Mouse (Mus musculus) embryonic facial prominence, embryonic 12.5 days (tissue): ENCODE data around the gene 3110070M22Rik. TPM values are rescaled to one million over a fixed set of nuclear protein-coding genes. Genes with fewer than 3 reads are reported as not detected.
"Not testable (repeated sequence)": the region's sequence is repeated elsewhere in the genome, so short reads cannot be mapped to it uniquely, and the experiment has no call there.

ENCODE experiments used
- ATAC-seq: fragments of 200-750 bp; cut with Nextera tagmentation; 2 replicates; pipeline ENCODE4 v1.8.0; 2017; ENCODE audit not compliant: insufficient number of reproducible peaks, insufficient read depth, low FRiP score, low TSS enrichment
- H3K27ac ChIP-seq: fragments of 300-500 bp; sonication (generic); 2 replicates; pipeline ENCODE4 v1.5.1; 2016; ENCODE audit warnings: mild to moderate bottlenecking
- H3K27me3 ChIP-seq: fragments of 300-500 bp; sonication (generic); 2 replicates; pipeline ENCODE4 v1.6.1; 2016; ENCODE audit warnings: mild to moderate bottlenecking, moderate library complexity
- H3K36me3 ChIP-seq: fragments of 300-500 bp; sonication (generic); 2 replicates; pipeline ENCODE4 v1.6.1; 2016; ENCODE audit warnings: mild to moderate bottlenecking
- H3K4me1 ChIP-seq: fragments of 300-500 bp; sonication (generic); 2 replicates; pipeline ENCODE4 v1.6.1; 2016
- H3K4me2 ChIP-seq: fragments of 300-500 bp; sonication (generic); replicated peaks from 2 replicates; pipeline ENCODE4 v1.6.1; 2016; ENCODE audit warnings: mild to moderate bottlenecking, moderate library complexity
- H3K4me3 ChIP-seq: fragments of 300-500 bp; sonication (generic); 2 replicates; pipeline ENCODE4 v1.5.1; 2016; ENCODE audit warnings: mild to moderate bottlenecking
- H3K9ac ChIP-seq: fragments of 300-500 bp; sonication (generic); 2 replicates; pipeline ENCODE4 v1.6.1; 2016; ENCODE audit warnings: mild to moderate bottlenecking, moderate library complexity
- H3K9me3 ChIP-seq: fragments of 300-500 bp; sonication (generic); 2 replicates; pipeline ENCODE4 v1.6.1; 2016; ENCODE audit warnings: mild to moderate bottlenecking, moderate library complexity
- WGBS: fragments of 180-500 bp; shearing (Covaris S2); methylation state at CpG from one replicate; pipeline ENCODE4 v1.1.7; 2016; 5-methylcytosine and 5-hydroxymethylcytosine counted together
- polyA plus RNA-seq: library from polyadenylated mRNA; unstranded; fragments of >200 nt; fragmentation: Nextera tagmentation; extraction: Ambion mirVana; gene quantifications from 2 replicates; pipeline ENCODE4 v1.2.1, GENCODE M21; 2016

Gene 3110070M22Rik
- polyA plus RNA-seq = 1.8 and 2.9 TPM in 2 replicates

DNA sequence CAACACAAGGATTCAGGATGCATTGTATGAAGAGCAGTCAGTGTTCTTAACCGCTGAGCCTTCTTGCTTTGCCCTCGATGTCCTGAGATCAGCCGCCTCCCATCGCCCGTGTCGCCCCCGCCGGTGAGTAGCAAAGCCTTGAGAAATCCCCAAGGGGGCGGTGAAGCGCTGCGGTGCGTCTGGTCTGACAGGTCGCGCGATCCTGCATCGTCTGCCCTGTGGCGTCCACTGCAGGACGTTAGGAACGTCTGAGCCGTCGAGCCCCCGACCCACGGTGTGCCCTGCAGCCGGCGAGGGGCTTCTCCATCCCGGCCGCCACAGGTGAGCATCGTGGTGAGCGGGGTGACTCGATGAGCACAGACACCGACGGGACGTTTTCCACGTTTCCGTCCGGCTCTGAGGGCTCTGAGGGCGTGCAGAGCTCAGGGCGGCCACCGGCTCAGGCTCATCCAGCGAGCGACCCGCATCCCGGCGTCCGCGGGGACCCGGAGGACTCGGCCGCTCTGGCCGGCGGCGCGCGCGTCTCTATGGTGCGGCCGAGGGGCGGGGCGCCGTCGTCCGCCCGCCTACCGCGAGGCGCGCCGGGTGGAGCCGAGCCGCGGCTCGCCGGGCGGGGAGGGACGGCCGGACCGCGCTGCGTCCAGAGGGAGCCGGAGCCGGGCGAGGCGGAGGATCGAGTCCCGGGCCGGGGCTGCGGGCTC, at the start of gene 3110070M22Rik, which contains the start of gene Tmem267:
TSS of gene 3110070M22Rik (minus strand) at position 504 of the 701 bp plus-strand sequence.
TSS of gene Tmem267 (plus strand) at position 160 of the 701 bp plus-strand sequence.
- peaks cover 15% of the 10 kb centered on the region for H3K9me3 ChIP-seq
- peak within 1 kb of the TSS; percentile 28 for H3K4me2 ChIP-seq
- H3K4me3 ChIP-seq = no peak within 1 kb of the TSS; the same call in 1 of the 2 replicates
- H3K27ac ChIP-seq = 0 out of 2 replicates have a peak within 1 kb of the TSS, but pooled peaks have one; percentile 1
- no peaks in the 10 kb centered on the region for H3K4me1 ChIP-seq
- H3K36me3 ChIP-seq = peaks cover 21% of the 10 kb centered on the region
- H3K9ac ChIP-seq = 0 out of 2 replicates have a peak within 1 kb of the TSS, but pooled peaks have one; percentile 2
- ATAC-seq = no peak
- H3K27me3 ChIP-seq = no peaks in the 10 kb centered on the region
- WGBS = 73% methylated on average over 86 of the region's 87 CpGs

DNA sequence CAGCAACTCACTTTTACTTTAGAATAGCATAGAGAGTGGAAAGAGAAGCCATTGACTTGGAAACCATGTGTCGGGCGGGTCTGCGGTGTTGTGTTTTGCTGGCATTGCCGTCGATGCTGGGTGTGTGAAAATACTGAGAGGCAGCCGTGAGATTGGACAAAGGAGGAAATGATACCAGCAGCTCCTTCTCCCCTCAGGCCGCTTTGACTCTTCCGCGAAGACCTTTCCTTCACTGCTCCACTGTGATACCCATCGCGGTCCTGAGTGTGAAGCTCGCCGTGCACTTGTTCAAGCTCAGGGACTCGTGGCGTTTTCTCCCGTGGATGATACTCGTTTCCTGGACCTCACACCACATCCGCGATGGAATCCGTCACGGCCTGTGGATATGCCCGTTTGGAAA, 6.8 kb upstream of the 3110070M22Rik start:
- H3K9ac ChIP-seq = not testable (repeated sequence)

DNA sequence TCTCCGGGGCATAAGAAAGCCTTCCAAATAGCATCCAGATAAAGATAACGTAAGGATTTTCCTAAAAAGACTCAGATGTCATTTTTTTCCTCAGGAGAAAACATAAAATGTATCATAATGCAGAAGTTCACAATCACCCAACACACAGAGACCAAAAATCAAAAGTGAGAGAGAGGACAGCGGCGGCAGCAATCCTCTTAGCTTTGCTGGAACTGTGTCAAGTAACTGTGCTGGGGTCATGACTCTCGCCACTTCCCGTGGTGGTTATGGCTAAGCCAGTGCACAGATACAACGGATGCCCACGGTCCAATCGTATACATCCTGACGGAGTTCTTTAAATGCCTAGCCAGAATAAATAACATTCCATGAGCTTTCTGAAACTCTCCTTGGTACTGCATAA, 3.9 kb upstream of the 3110070M22Rik start:
- not testable (repeated sequence) for H3K4me2 ChIP-seq, H3K27me3 ChIP-seq, H3K9ac ChIP-seq, H3K27ac ChIP-seq, H3K4me1 ChIP-seq, H3K36me3 ChIP-seq, H3K4me3 ChIP-seq, ATAC-seq
- WGBS = 90% methylated on average over 10 of the region's 10 CpGs
- H3K9me3 ChIP-seq = peaks cover 20% of the 10 kb centered on the region

More for the DNA sequence above, 6.8 kb upstream of the 3110070M22Rik start:
- WGBS = 95% methylated on average over 13 of the region's 22 CpGs
- H3K27me3 ChIP-seq, H3K36me3 ChIP-seq, H3K4me2 ChIP-seq, H3K4me3 ChIP-seq, H3K4me1 ChIP-seq, ATAC-seq, H3K27ac ChIP-seq: not testable (repeated sequence)
- H3K9me3 ChIP-seq = peaks cover 18% of the 10 kb centered on the region

DNA sequence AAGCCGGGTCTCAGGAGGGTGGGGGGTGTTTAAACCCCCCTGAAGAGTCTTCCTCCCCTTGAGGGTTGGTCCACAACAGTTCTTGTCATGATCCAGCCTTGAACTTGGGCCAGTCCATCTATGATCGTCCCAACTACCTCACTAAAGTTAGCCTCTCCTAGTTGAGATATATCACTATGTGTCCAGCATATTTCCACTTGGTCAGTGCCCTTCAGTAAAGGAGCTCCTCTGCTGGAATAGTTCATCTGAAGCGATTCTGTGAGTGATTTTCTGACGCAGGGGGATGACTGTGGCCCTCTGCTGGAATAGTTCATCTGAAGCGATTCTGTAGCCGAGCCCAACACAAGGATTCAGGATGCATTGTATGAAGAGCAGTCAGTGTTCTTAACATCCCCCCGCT, 829 bp downstream of the 3110070M22Rik start:
- no peak overlapping the region for H3K9ac ChIP-seq
- 50% methylated on average over 7 of the region's 7 CpGs for WGBS
- H3K36me3 ChIP-seq = peaks cover 23% of the 10 kb centered on the region
- no peaks in the 10 kb centered on the region for H3K27me3 ChIP-seq
- no peak for ATAC-seq
- peak overlapping the region; percentile 28 for H3K4me2 ChIP-seq
- peaks cover 15% of the 10 kb centered on the region for H3K9me3 ChIP-seq
- no peak overlapping the region; the same call in 1 of the 2 replicates for H3K4me3 ChIP-seq
- H3K4me1 ChIP-seq = no peaks in the 10 kb centered on the region
- H3K27ac ChIP-seq = no peak overlapping the region

DNA sequence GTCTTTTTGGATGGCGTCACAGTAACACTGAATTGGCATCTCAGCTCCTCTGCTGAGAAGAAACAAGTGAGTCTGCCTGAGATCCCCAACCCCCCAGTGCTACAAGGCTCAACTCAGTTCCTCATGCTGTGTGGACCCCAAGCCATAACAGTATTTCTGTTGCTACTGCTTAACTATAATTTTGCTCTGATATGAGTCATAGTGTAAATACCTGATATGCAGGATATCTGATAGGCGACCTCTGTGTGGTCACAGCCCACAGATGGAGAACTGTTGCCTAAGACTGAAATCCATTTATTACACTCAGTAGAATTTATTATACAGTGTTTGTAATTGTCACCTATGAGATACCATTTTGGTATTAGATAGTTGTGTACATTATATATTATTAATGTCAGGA, 10.4 kb downstream of the 3110070M22Rik start:
- no peaks in the 10 kb centered on the region for H3K9me3 ChIP-seq
- peaks cover 56% of the 10 kb centered on the region for H3K36me3 ChIP-seq
- no peak overlapping the region for H3K27ac ChIP-seq
- H3K9ac ChIP-seq = no peak overlapping the region
- no peak overlapping the region for H3K4me3 ChIP-seq
- H3K27me3 ChIP-seq = no peaks in the 10 kb centered on the region
- no peaks in the 10 kb centered on the region for H3K4me1 ChIP-seq
- WGBS = 89% methylated on average over 2 of the region's 2 CpGs
- no peak for ATAC-seq
- H3K4me2 ChIP-seq = no peak overlapping the region

DNA sequence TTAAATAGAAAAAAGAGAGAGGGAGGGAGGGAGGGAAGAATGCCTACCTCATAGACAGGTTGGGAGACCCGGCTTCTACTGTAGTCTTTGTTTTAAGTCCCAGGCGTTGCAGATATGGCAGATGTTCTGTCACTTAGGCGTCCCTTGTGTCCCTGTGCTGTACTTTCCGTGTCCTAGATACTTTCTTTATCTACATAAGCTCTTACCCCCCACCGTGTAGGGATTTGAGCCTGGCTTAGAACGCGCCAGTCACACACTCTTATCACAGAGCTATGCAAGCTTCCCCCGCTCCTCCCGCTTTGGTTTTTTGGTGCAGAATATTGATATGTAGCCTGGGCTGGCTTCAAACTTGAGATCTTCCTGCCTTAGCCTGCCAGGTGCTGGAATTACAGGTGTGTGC, 11.6 kb downstream of the 3110070M22Rik start:
- H3K4me2 ChIP-seq = no peak overlapping the region
- H3K4me1 ChIP-seq = no peaks in the 10 kb centered on the region
- no peak overlapping the region for H3K9ac ChIP-seq
- H3K4me3 ChIP-seq = no peak overlapping the region
- no peaks in the 10 kb centered on the region for H3K27me3 ChIP-seq
- no peak for ATAC-seq
- 93% methylated on average over 9 of the region's 9 CpGs for WGBS
- no peak overlapping the region for H3K27ac ChIP-seq
- peaks cover 63% of the 10 kb centered on the region for H3K36me3 ChIP-seq
- no peaks in the 10 kb centered on the region for H3K9me3 ChIP-seq

DNA sequence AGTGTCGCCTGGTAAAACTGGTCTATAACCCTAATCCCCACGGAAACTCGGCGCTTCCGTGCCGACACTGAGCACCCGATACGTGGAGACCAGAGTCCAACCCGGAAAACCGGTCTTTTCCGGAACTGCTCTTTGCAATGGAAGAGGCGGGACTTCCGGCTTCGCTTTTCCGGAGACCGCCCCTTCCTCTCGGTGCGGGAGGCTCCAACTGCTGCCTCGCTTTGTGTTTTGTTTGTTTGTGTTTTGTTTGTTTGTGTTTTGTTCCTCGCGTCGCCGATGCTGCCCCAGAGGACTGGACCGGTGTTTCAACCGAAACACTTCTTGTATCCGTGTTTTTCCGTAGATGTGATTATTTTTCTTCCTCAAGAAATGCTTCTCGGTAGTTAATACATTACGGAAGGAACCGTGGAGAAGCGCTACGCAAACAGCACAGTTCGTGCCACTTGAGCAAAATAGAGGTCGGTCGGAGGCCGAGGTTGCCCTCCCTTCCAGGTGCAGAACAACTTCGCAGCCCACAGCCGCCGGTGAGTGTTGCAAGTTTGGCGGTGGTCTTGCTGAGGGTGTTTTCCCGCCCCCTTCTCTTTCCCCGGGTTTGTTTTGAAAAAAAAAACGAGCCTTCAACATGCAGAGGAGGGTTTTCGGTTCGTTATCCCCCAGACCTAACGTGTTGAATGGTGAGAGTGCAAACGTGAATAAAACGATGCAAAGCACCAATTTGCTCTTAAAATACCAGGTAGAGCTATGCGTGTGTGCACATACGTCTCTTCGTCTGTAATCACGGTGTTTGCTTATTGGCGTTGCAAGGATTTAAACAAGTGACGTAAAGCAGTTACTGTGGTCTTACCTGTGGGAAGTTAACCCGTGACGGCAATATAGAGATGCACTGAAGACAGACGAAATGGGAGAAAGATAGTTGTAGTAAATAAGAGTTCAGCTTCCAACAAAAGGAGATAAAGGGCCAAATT, 25.3 kb downstream of the 3110070M22Rik start, which contains the start of gene 4833420G17Rik:
TSS of gene 4833420G17Rik (plus strand) at position 173 of the 965 bp plus-strand sequence.
- ATAC-seq = peak; percentile 87

DNA sequence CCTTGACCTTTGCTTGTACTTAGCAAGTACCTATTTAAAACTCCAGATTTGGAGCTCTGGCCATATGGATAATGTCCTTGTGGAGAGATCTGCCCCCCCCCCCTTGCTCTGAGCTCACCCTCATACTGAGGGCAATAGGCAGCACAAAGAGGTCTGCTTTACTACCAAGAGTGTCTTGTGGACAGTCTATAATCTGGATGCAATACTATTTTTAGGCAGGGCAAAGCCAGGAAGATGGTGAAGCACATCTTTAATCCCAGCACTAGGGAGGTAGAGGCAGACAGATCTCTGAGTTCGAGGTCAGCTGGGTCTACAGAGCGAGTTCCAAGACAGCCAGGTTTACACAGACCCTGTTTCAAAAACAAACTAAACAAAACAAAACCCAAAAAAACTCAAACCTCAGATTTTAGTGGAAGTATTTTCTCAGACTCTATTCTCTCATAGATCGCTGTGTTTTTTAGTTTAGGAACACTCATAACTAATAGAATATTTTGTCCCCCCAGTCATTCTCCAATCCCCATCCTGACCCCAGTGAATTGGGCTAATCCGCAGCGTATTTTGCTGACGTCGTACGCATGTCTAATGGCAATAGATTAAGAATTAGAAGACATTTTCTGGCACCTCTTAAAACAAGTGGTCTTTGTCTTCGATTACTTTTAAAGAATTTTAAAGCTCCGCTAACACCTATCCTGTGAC, 26.1 kb downstream of the 3110070M22Rik start:
- H3K36me3 ChIP-seq = peaks cover 20% of the 10 kb centered on the region
- 12% methylated on average over 10 of the region's 10 CpGs for WGBS
- H3K27me3 ChIP-seq = no peaks in the 10 kb centered on the region
- H3K4me1 ChIP-seq = peaks cover 8% of the 10 kb centered on the region
- H3K4me2 ChIP-seq = peak overlapping the region; percentile 51
- peak overlapping the region; percentile 81 for H3K4me3 ChIP-seq
- H3K27ac ChIP-seq = peak overlapping the region; percentile 59
- H3K9ac ChIP-seq = peak overlapping the region; percentile 84
- H3K9me3 ChIP-seq = no peaks in the 10 kb centered on the region
- peak; percentile 53; the same call in 1 of the 2 replicates for ATAC-seq

More for the DNA sequence above, 25.3 kb downstream of the 3110070M22Rik start, which contains the start of gene 4833420G17Rik:
- H3K27ac ChIP-seq = peak within 1 kb of the TSS; percentile 59
- H3K9ac ChIP-seq = peak within 1 kb of the TSS; percentile 84
- peak within 1 kb of the TSS; percentile 71 for H3K4me2 ChIP-seq
- WGBS = 7% methylated on average over 57 of the region's 57 CpGs
- H3K4me1 ChIP-seq = peaks cover 8% of the 10 kb centered on the region
- H3K4me3 ChIP-seq = peak within 1 kb of the TSS; percentile 81
- peaks cover 27% of the 10 kb centered on the region for H3K36me3 ChIP-seq
- H3K9me3 ChIP-seq = no peaks in the 10 kb centered on the region
- H3K27me3 ChIP-seq = no peaks in the 10 kb centered on the region

DNA sequence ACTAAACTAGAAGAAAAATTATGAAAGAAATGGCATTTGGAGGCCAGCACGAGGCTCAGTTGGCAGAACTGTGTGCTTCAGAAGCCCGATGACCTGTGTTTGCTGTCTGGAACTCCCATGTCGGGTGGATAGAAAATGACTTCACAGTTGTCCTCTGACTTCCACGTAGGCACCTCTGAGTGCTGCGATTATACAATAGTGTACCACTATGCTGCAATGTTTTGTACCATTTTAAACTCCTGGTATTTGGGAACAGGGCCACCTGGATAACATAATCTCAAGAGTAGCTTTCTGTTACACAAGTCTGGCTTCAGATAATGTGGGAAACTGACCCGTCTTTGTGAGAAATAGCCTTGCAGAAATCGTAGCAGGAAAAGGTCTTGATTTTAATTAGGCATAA, 31.8 kb downstream of the 3110070M22Rik start:
- H3K4me3 ChIP-seq = no peak overlapping the region
- WGBS = 94% methylated on average over 7 of the region's 7 CpGs
- no peak overlapping the region for H3K9ac ChIP-seq
- H3K36me3 ChIP-seq = peaks cover 32% of the 10 kb centered on the region
- no peak overlapping the region for H3K27ac ChIP-seq
- H3K9me3 ChIP-seq = no peaks in the 10 kb centered on the region
- no peak for ATAC-seq
- no peak overlapping the region for H3K4me2 ChIP-seq
- no peaks in the 10 kb centered on the region for H3K4me1 ChIP-seq
- no peaks in the 10 kb centered on the region for H3K27me3 ChIP-seq

DNA sequence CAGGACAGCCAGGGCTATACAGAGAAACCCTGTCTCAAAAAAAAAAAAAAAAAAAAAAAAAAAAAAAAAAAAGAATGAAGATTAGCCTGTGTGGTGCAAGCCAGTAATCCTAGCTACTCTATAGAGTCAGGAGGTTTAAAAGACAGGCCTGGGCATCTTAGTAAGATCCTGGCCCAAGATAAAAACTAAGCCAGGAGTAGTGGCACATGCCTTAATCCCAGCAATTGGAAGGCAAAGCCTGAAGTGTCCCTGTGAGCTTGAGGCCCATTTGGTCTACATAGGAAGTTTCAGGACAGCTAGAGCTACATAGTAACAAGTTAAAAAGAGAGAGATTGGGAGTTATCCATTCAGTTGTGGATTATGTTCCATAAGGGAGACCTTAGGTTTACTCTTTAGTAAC, 33.1 kb downstream of the 3110070M22Rik start:
- H3K36me3 ChIP-seq = peaks cover 45% of the 10 kb centered on the region
- no peak for ATAC-seq
- no peaks in the 10 kb centered on the region for H3K27me3 ChIP-seq
- H3K9me3 ChIP-seq = no peaks in the 10 kb centered on the region
- H3K27ac ChIP-seq = no peak overlapping the region
- H3K4me2 ChIP-seq = no peak overlapping the region
- no peak overlapping the region for H3K4me3 ChIP-seq
- no peaks in the 10 kb centered on the region for H3K4me1 ChIP-seq
- no peak overlapping the region for H3K9ac ChIP-seq

DNA sequence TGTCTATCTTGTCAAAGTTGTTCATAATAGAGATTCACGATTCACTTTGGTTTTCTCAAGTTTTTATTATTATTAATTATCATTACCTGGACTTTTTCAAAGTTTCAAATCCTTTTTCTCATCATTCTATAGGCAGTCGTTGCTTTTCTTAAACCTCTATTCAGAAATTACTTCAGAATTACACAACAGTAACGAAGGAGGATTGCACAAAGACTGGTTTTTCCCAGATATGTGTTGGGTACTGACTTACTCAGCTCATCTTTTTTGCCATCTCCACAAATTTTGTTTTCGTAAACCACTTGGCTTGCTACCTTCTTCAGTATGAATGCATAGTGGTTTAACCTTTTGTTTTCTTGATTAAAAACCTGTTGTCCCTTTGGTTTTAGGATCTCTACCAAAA, 34.6 kb downstream of the 3110070M22Rik start:
- Histone ChIP-seq H3K9ac (no peak overlapping the region), H3K9me3 (no peaks in the 10 kb centered on the region), H3K36me3 (peaks cover 44% of the 10 kb centered on the region), H3K4me1 (no peaks in the 10 kb centered on the region), H3K4me3 (no peak overlapping the region), H3K27me3 (no peaks in the 10 kb centered on the region), H3K27ac (no peak overlapping the region), H3K4me2 (no peak overlapping the region)
- ATAC-seq = no peak
- WGBS = 90% methylated on average over 4 of the region's 4 CpGs
